8 mouse cellular contexts compared by ENCODE assay signal in genomic region chr4:120149142-120149524, GRCm38 (mm10). TPM values are rescaled to one million over a fixed set of nuclear protein-coding genes. Genes with fewer than 3 reads are reported as not detected.
DNase-seq lines count a peak whose midpoint lies in the region; ATAC-seq and TF ChIP-seq lines count a peak whose summit lies in the region.

No protein-coding gene starts in this region.

- 45% methylated on average over 3 of the region's 3 CpGs for WGBS in heart, embryonic 16.5 days
- WGBS in forebrain, embryonic 14.5 days: 36% methylated on average over 3 of the region's 3 CpGs
- 24% methylated on average over 3 of the region's 3 CpGs for WGBS in liver, embryonic 14.5 days (ENCODE audit: insufficient replicate concordance)
- WGBS in stomach, embryonic 16.5 days: 48% methylated on average over 3 of the region's 3 CpGs

- H3K27me3 ChIP-seq in heart, embryonic 16.5 days (ENCODE audit: control insufficient read depth, insufficient read depth, low read length): no peaks in the 10 kb centered on the region
- no peaks in the 10 kb centered on the region for H3K27me3 ChIP-seq in forebrain, embryonic 14.5 days (replicated peaks; ENCODE audit: control insufficient read depth, insufficient read depth, low read length)
- H3K27me3 ChIP-seq in liver, embryonic 14.5 days (ENCODE audit: control insufficient read depth, insufficient read depth, low read length): no peaks in the 10 kb centered on the region; the same call in none of the 2 replicates
- no peaks in the 10 kb centered on the region; the same call in 1 of the 2 replicates for H3K27me3 ChIP-seq in stomach, embryonic 16.5 days (ENCODE audit: control insufficient read depth, insufficient read depth, low read length)

- no peak for TF ChIP-seq EP300 in liver, embryonic 14.5 days (IDR thresholded peaks at IDR 0.05; ENCODE audit: low read depth)

- H3K9me3 ChIP-seq in heart, embryonic 16.5 days (replicated peaks; ENCODE audit: control insufficient read depth, low read length): no peaks in the 10 kb centered on the region
- no peaks in the 10 kb centered on the region for H3K9me3 ChIP-seq in forebrain, embryonic 14.5 days (replicated peaks; ENCODE audit: control insufficient read depth, low read length)
- no peaks in the 10 kb centered on the region for H3K9me3 ChIP-seq in liver, embryonic 14.5 days (ENCODE audit: control insufficient read depth, low read length)
- H3K9me3 ChIP-seq in stomach, embryonic 16.5 days (replicated peaks; ENCODE audit: control insufficient read depth, low read length): no peaks in the 10 kb centered on the region

- H3K27ac ChIP-seq in heart, embryonic 16.5 days (ENCODE audit: low read length): peak overlapping the region; percentile 78
- H3K27ac ChIP-seq in forebrain, embryonic 14.5 days (ENCODE audit: low read depth, low read length): peak overlapping the region; percentile 52; the same call in 1 of the 2 replicates
- H3K27ac ChIP-seq in liver, embryonic 14.5 days: no peak overlapping the region
- H3K27ac ChIP-seq in stomach, embryonic 16.5 days (ENCODE audit: low read length): peak overlapping the region; percentile 79

- no peaks in the 10 kb centered on the region for H3K36me3 ChIP-seq in heart, embryonic 16.5 days (ENCODE audit: control insufficient read depth, insufficient read depth)
- no peaks in the 10 kb centered on the region for H3K36me3 ChIP-seq in forebrain, embryonic 14.5 days (ENCODE audit: control insufficient read depth, insufficient read depth, low read length)
- H3K36me3 ChIP-seq in liver, embryonic 14.5 days (replicated peaks; ENCODE audit: control insufficient read depth, insufficient read depth, low read depth): no peaks in the 10 kb centered on the region
- no peaks in the 10 kb centered on the region for H3K36me3 ChIP-seq in stomach, embryonic 16.5 days (ENCODE audit: control insufficient read depth, insufficient read depth, low read length)

- peak overlapping the region; percentile 26 for H3K4me3 ChIP-seq in heart, embryonic 16.5 days (ENCODE audit: low read length)
- H3K4me3 ChIP-seq in forebrain, embryonic 14.5 days (ENCODE audit: low read depth, low read length): 0 out of 2 replicates have a peak overlapping the region, but pooled peaks have one; percentile 8
- H3K4me3 ChIP-seq in liver, embryonic 14.5 days (ENCODE audit: insufficient read depth in 1 of 2, low read depth in 2 of 2, low read length in 2 of 2): no peak overlapping the region
- H3K4me3 ChIP-seq in stomach, embryonic 16.5 days (replicated peaks; ENCODE audit: low read length): peak overlapping the region; percentile 27

- H3K4me2 ChIP-seq in heart, embryonic 16.5 days (ENCODE audit: low read depth, low read length): peak overlapping the region; percentile 58
- peak overlapping the region; percentile 52 for H3K4me2 ChIP-seq in forebrain, embryonic 14.5 days (ENCODE audit: low read length)
- H3K4me2 ChIP-seq in liver, embryonic 14.5 days (ENCODE audit: low read depth): no peak overlapping the region
- peak overlapping the region; percentile 52 for H3K4me2 ChIP-seq in stomach, embryonic 16.5 days (ENCODE audit: low read depth, low read length)

- TF ChIP-seq CTCF in liver, embryonic 14.5 days (IDR thresholded peaks at IDR 0.05; ENCODE audit: low read depth): peak; percentile 59

- ATAC-seq in heart, embryonic 16.5 days (replicated peaks; ENCODE audit: extremely low read depth, insufficient read depth, low FRiP score): no peak
- peak; percentile 58 for ATAC-seq in forebrain, embryonic 14.5 days
- no peak for ATAC-seq in liver, embryonic 14.5 days (ENCODE audit: insufficient read depth)
- ATAC-seq in stomach, embryonic 16.5 days (ENCODE audit: insufficient read depth, low FRiP score): peak; percentile 17
- no peak for ATAC-seq in erythroblast, adult 5-6 weeks (replicated peaks; ENCODE audit: low FRiP score, poor library complexity, severe bottlenecking)

- no peak for DNase-seq in heart, adult 8-10 months (ENCODE audit: low spot score)
- peak; percentile 39 for DNase-seq in WW6 (ENCODE audit: low read depth, low spot score)
- DNase-seq in forebrain, embryonic 14.5 days (ENCODE audit: low spot score): peak; percentile 61
- DNase-seq in liver, embryonic 14.5 days (ENCODE audit: low read depth in 3 of 3, low spot score in 3 of 3): no peak
- DNase-seq in adrenal gland, adult 18-20 months (ENCODE audit: low spot score in 2 of 2): no peak

- H3K4me1 ChIP-seq in heart, embryonic 16.5 days (ENCODE audit: control insufficient read depth, insufficient read depth, low read length): peaks cover 21% of the 10 kb centered on the region
- peaks cover 11% of the 10 kb centered on the region for H3K4me1 ChIP-seq in forebrain, embryonic 14.5 days (ENCODE audit: control insufficient read depth, insufficient read depth, low read length)
- H3K4me1 ChIP-seq in liver, embryonic 14.5 days (replicated peaks; ENCODE audit: control insufficient read depth in 2 of 2, insufficient read depth in 2 of 2, low read length in 1 of 2): no peaks in the 10 kb centered on the region
- H3K4me1 ChIP-seq in stomach, embryonic 16.5 days (ENCODE audit: control insufficient read depth, insufficient read depth, low read length): peaks cover 19% of the 10 kb centered on the region

- H3K9ac ChIP-seq in heart, embryonic 16.5 days (ENCODE audit: low read length): peak overlapping the region; percentile 35
- peak overlapping the region; percentile 58 for H3K9ac ChIP-seq in forebrain, embryonic 14.5 days (ENCODE audit: low read length)
- no peak overlapping the region for H3K9ac ChIP-seq in liver, embryonic 14.5 days (replicated peaks)
- H3K9ac ChIP-seq in stomach, embryonic 16.5 days (ENCODE audit: low read length): peak overlapping the region; percentile 62

RNA-seq across cellular contexts. Expression of gene Edn2, which starts 11.9 kb away (rescaled TPM):
- polyA plus RNA-seq in heart, embryonic 16.5 days (2015; fragmentation: Nextera tagmentation; extraction: Ambion mirVana): 0.42 and 0.47 TPM in 2 replicates
- not detected for total RNA-seq in heart, adult 8-10 months (2022)
- polyA plus RNA-seq in forebrain, embryonic 14.5 days (2014; fragmentation: Nextera tagmentation; extraction: Ambion mirVana): 0.20 and 0.30 TPM in 2 replicates
- polyA plus RNA-seq in liver, embryonic 14.5 days (2012; rRNA removed): 0.06 TPM in 1 of 2 replicates, not detected in the other
- 0.06 TPM in 1 of 2 replicates, not detected in the other for polyA plus RNA-seq in liver, embryonic 14.5 days (2014; fragmentation: Nextera tagmentation; extraction: Ambion mirVana)
- polyA plus RNA-seq in stomach, embryonic 16.5 days (2015; fragmentation: Nextera tagmentation; extraction: Ambion mirVana): 3.7 and 4.0 TPM in 2 replicates
- not detected in 2 replicates for total RNA-seq in erythroblast, adult 5-6 weeks (2015; ENCODE audit: low replicate concordance)
- not detected in 2 replicates for total RNA-seq in erythroblast, adult 5-6 weeks (2017; ENCODE audit: low replicate concordance)
- under 1 TPM in 1 of 2 experiments, not detected in 1; 0.26 TPM for total RNA-seq in adrenal gland, adult 18-20 months (2021)

Comparison
In these comparisons a context has a peak if more than half of its experiments do, and no peak if none do; other contexts are left out.
1. ATAC-seq: peak in forebrain, embryonic 14.5 days (single experiment) and stomach, embryonic 16.5 days (single experiment); none in heart, embryonic 16.5 days (single experiment), liver, embryonic 14.5 days (single experiment) and erythroblast, adult 5-6 weeks (single experiment).
2. H3K4me3 ChIP-seq: peak in heart, embryonic 16.5 days (single experiment), forebrain, embryonic 14.5 days (single experiment) and stomach, embryonic 16.5 days (single experiment); none in liver, embryonic 14.5 days (0 of 2).
3. DNase-seq: peak in WW6 (single experiment) and forebrain, embryonic 14.5 days (single experiment); none in heart, adult 8-10 months (single experiment), liver, embryonic 14.5 days (0 of 3) and adrenal gland, adult 18-20 months (0 of 2).